Mouse (Mus musculus): ENCODE results near the gene Ppp1r12a.

Gene Ppp1r12a

GRCm38 (mm10) chr10:108170818-108171217, 8.8 kb downstream of the Ppp1r12a start:
- Histone ChIP-seq H3K4me3 (replicated peaks; ENCODE audit: low read length) (no peak overlapping the region), H3K36me3 (ENCODE audit: insufficient read depth, low read length) (no peaks in the 10 kb centered on the region), H3K27me3 (ENCODE audit: insufficient read depth, low read length) (no peaks in the 10 kb centered on the region), H3K9me3 (ENCODE audit: low read length) (no peaks in the 10 kb centered on the region), H3K4me1 (replicated peaks; ENCODE audit: low read depth, low read length) (peaks cover 29% of the 10 kb centered on the region)
- TF ChIP-seq POU5F1 (IDR thresholded peaks at IDR 0.05; ENCODE audit: borderline replicate concordance, low read length) (no peak), CTCF (conservative IDR thresholded peaks at IDR 0.05; ENCODE audit: low read length) (no peak), NANOG (IDR thresholded peaks at IDR 0.05; ENCODE audit: borderline replicate concordance, low read length) (no peak)

DNA sequence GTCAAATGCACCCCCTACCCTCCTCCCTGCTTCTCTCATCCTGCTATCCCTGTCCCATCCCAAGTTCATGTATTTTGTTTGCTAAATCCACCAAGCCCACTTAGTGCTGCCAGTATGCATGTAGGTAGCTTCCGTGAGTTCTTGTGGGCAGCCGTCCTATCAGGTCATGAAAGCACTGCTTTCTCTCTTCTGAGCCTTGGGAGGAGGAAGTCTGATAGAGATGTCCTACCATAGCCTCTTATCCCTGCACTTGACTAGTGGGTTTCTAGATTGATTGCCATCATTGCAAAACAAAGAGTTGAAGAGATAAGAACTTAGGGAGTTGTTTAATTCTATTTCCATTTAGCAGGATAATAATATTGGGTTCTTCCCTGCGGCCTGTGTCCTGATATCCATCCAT, 9.6 kb downstream of the Ppp1r12a start:
- Histone ChIP-seq H3K4me1 (replicated peaks; ENCODE audit: low read depth, low read length) (peaks cover 29% of the 10 kb centered on the region), H3K9me3 (ENCODE audit: low read length) (no peaks in the 10 kb centered on the region), H3K4me3 (replicated peaks; ENCODE audit: low read length) (no peak overlapping the region), H3K27me3 (ENCODE audit: insufficient read depth, low read length) (no peaks in the 10 kb centered on the region), H3K36me3 (ENCODE audit: insufficient read depth, low read length) (no peaks in the 10 kb centered on the region)
- TF ChIP-seq CTCF (conservative IDR thresholded peaks at IDR 0.05; ENCODE audit: low read length) = no peak
- no peak for TF ChIP-seq NANOG (IDR thresholded peaks at IDR 0.05; ENCODE audit: borderline replicate concordance, low read length)
- no peak for TF ChIP-seq POU5F1 (IDR thresholded peaks at IDR 0.05; ENCODE audit: borderline replicate concordance, low read length)

- TF ChIP-seq CTCF (conservative IDR thresholded peaks at IDR 0.05; ENCODE audit: low read length) (no peak), NANOG (IDR thresholded peaks at IDR 0.05; ENCODE audit: borderline replicate concordance, low read length) (no peak), POU5F1 (IDR thresholded peaks at IDR 0.05; ENCODE audit: borderline replicate concordance, low read length) (no peak)
- no peaks in the 10 kb centered on the region for H3K9me3 ChIP-seq (ENCODE audit: low read length)
- H3K27me3 ChIP-seq (ENCODE audit: insufficient read depth, low read length) = no peaks in the 10 kb centered on the region
- H3K36me3 ChIP-seq (ENCODE audit: insufficient read depth, low read length) = no peaks in the 10 kb centered on the region
- H3K4me3 ChIP-seq (replicated peaks; ENCODE audit: low read length) = no peak overlapping the region
- H3K4me1 ChIP-seq (replicated peaks; ENCODE audit: low read depth, low read length) = peaks cover 25% of the 10 kb centered on the region
Measured at GRCm38 (mm10) chr10:108172817-108173563, 11.0 kb downstream of the Ppp1r12a start.

- Histone ChIP-seq H3K27me3 (ENCODE audit: insufficient read depth, low read length) (no peaks in the 10 kb centered on the region), H3K36me3 (ENCODE audit: insufficient read depth, low read length) (no peaks in the 10 kb centered on the region), H3K9me3 (ENCODE audit: low read length) (no peaks in the 10 kb centered on the region), H3K4me1 (replicated peaks; ENCODE audit: low read depth, low read length) (peaks cover 20% of the 10 kb centered on the region), H3K4me3 (replicated peaks; ENCODE audit: low read length) (no peak overlapping the region)
- TF ChIP-seq POU5F1 (IDR thresholded peaks at IDR 0.05; ENCODE audit: borderline replicate concordance, low read length) (no peak), NANOG (IDR thresholded peaks at IDR 0.05; ENCODE audit: borderline replicate concordance, low read length) (no peak), CTCF (conservative IDR thresholded peaks at IDR 0.05; ENCODE audit: low read length) (no peak)
Measured at GRCm38 (mm10) chr10:108174107-108174506, 12.1 kb downstream of the Ppp1r12a start.

DNA sequence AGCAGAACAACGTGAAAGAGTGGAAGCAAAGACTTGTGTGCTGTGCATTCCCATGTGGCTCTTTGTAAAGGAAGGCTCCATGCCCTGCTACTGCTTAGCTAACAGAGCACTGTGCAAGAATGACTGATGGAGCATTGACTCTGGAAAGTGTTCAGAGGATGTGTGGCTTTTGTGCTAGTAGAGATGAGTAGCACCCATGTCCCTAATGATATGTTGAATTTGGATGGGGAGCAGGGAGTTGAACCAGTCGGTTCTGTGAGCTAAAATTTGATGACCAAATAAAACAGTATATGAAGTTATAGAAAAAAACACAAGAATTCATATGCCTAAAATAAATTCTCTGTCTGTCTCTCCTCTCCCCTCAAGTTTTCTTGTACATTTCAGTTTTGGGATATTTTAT, 13.9 kb downstream of the Ppp1r12a start:
- TF ChIP-seq NANOG (IDR thresholded peaks at IDR 0.05; ENCODE audit: borderline replicate concordance, low read length) (no peak), POU5F1 (IDR thresholded peaks at IDR 0.05; ENCODE audit: borderline replicate concordance, low read length) (no peak), CTCF (conservative IDR thresholded peaks at IDR 0.05; ENCODE audit: low read length) (no peak)
- no peaks in the 10 kb centered on the region for H3K36me3 ChIP-seq (ENCODE audit: insufficient read depth, low read length)
- no peak overlapping the region for H3K4me3 ChIP-seq (replicated peaks; ENCODE audit: low read length)
- no peaks in the 10 kb centered on the region for H3K27me3 ChIP-seq (ENCODE audit: insufficient read depth, low read length)
- peaks cover 26% of the 10 kb centered on the region for H3K4me1 ChIP-seq (replicated peaks; ENCODE audit: low read depth, low read length)
- no peaks in the 10 kb centered on the region for H3K9me3 ChIP-seq (ENCODE audit: low read length)

GRCm38 (mm10) chr10:108178285-108178848, 16.4 kb downstream of the Ppp1r12a start:
- H3K27me3 ChIP-seq (ENCODE audit: insufficient read depth, low read length) = no peaks in the 10 kb centered on the region
- peaks cover 34% of the 10 kb centered on the region for H3K4me1 ChIP-seq (replicated peaks; ENCODE audit: low read depth, low read length)
- H3K36me3 ChIP-seq (ENCODE audit: insufficient read depth, low read length) = no peaks in the 10 kb centered on the region
- TF ChIP-seq POU5F1 (IDR thresholded peaks at IDR 0.05; ENCODE audit: borderline replicate concordance, low read length) = no peak
- TF ChIP-seq NANOG (IDR thresholded peaks at IDR 0.05; ENCODE audit: borderline replicate concordance, low read length) = no peak
- no peaks in the 10 kb centered on the region for H3K9me3 ChIP-seq (ENCODE audit: low read length)
- no peak overlapping the region for H3K4me3 ChIP-seq (replicated peaks; ENCODE audit: low read length)

GRCm38 (mm10) chr10:108179404-108179803, 17.4 kb downstream of the Ppp1r12a start:
- H3K4me3 ChIP-seq (replicated peaks; ENCODE audit: low read length) = no peak overlapping the region
- no peaks in the 10 kb centered on the region for H3K9me3 ChIP-seq (ENCODE audit: low read length)
- peaks cover 31% of the 10 kb centered on the region for H3K4me1 ChIP-seq (replicated peaks; ENCODE audit: low read depth, low read length)
- H3K36me3 ChIP-seq (ENCODE audit: insufficient read depth, low read length) = no peaks in the 10 kb centered on the region
- TF ChIP-seq POU5F1 (IDR thresholded peaks at IDR 0.05; ENCODE audit: borderline replicate concordance, low read length) = no peak
- H3K27me3 ChIP-seq (ENCODE audit: insufficient read depth, low read length) = no peaks in the 10 kb centered on the region

DNA sequence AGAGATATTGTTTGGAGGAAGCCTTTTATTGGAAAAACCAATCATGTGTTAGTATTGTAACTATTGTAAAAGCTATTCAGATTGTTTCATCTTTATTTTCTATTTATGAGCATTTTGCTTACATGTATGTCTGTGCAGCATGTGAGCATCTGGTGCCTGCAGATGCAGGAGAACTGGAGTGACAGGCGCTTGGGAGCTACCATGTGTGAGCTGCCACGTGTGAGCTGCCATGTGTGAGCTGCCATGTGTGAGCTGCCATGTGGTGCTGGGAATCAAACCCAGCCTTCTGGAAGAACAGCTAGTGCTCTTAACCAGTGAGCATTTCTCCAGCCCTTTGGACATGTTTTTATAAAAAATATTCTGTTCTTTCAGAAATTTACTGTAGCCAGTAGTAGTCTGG, 18.3 kb downstream of the Ppp1r12a start:
- no peaks in the 10 kb centered on the region for H3K9me3 ChIP-seq (ENCODE audit: low read length)
- TF ChIP-seq NANOG (IDR thresholded peaks at IDR 0.05; ENCODE audit: borderline replicate concordance, low read length) = no peak
- TF ChIP-seq CTCF (conservative IDR thresholded peaks at IDR 0.05; ENCODE audit: low read length) = no peak
- no peak for TF ChIP-seq POU5F1 (IDR thresholded peaks at IDR 0.05; ENCODE audit: borderline replicate concordance, low read length)
- H3K4me1 ChIP-seq (replicated peaks; ENCODE audit: low read depth, low read length) = peaks cover 38% of the 10 kb centered on the region
- no peaks in the 10 kb centered on the region for H3K27me3 ChIP-seq (ENCODE audit: insufficient read depth, low read length)
- no peaks in the 10 kb centered on the region for H3K36me3 ChIP-seq (ENCODE audit: insufficient read depth, low read length)
- H3K4me3 ChIP-seq (replicated peaks; ENCODE audit: low read length) = no peak overlapping the region

DNA sequence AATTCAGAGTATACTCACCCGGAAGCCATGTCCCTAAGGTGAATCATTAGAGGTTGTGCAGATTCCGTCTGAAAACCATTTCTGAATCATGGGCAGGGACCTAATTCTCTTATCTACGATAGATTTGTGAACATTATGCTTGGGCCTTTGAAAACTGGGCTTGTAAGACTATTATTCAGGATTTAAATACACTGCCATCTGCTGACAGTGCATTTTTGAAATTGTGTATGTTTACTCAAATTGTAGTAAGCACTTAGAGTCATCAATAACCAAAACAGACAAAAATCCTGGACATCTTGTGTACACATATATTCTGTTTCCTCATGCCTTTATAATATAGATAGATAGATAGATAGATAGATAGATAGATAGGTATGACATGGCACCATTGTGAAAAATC, 19.9 kb downstream of the Ppp1r12a start:
- H3K4me3 ChIP-seq (replicated peaks; ENCODE audit: low read length) = no peak overlapping the region
- no peaks in the 10 kb centered on the region for H3K36me3 ChIP-seq (ENCODE audit: insufficient read depth, low read length)
- no peaks in the 10 kb centered on the region for H3K27me3 ChIP-seq (ENCODE audit: insufficient read depth, low read length)
- H3K9me3 ChIP-seq (ENCODE audit: low read length) = no peaks in the 10 kb centered on the region
- TF ChIP-seq CTCF (conservative IDR thresholded peaks at IDR 0.05; ENCODE audit: low read length) = no peak
- TF ChIP-seq POU5F1 (IDR thresholded peaks at IDR 0.05; ENCODE audit: borderline replicate concordance, low read length) = no peak
- no peak for TF ChIP-seq NANOG (IDR thresholded peaks at IDR 0.05; ENCODE audit: borderline replicate concordance, low read length)
- peaks cover 38% of the 10 kb centered on the region for H3K4me1 ChIP-seq (replicated peaks; ENCODE audit: low read depth, low read length)

Data from E14TG2a.4 (cell line).